Mouse (Mus musculus) urinary bladder, postnatal 10 days (tissue): ENCODE measurements at regions not wholly inside any gene's neighbourhood (a gene's known extent, or its start where the extent isn't known, plus 50 kb on each side); places are given as distances from the start of the nearest gene placed in this dataset.

ENCODE experiments used
- DNase-seq: peaks from one replicate; pipeline ENCODE4 v3.0.0; 2022; ENCODE audit warnings: low spot score

GRCm38 (mm10) chr2:146625166-146625751 lies 113.1 kb upstream of the Ralgapa2 start:
- no peak for DNase-seq

GRCm38 (mm10) chr2:146626531-146626930 lies 114.4 kb upstream of the Ralgapa2 start:
- no peak for DNase-seq

GRCm38 (mm10) chr2:146630179-146630578 lies 118.0 kb upstream of the Ralgapa2 start:
- DNase-seq, result no peak

GRCm38 (mm10) chr2:146631098-146631497 lies 119.0 kb upstream of the Ralgapa2 start:
- no peak for DNase-seq

GRCm38 (mm10) chr2:146633329-146634070 lies 121.4 kb upstream of the Ralgapa2 start:
- no peak for DNase-seq

- no peak for DNase-seq
Measured at GRCm38 (mm10) chr2:146637573-146637972, 125.4 kb upstream of the Ralgapa2 start.

GRCm38 (mm10) chr2:146646237-146646972 lies 134.3 kb upstream of the Ralgapa2 start:
- no peak for DNase-seq

- DNase-seq, result no peak
Measured at GRCm38 (mm10) chr2:146646973-146647282, 134.8 kb upstream of the Ralgapa2 start.

GRCm38 (mm10) chr2:146661346-146661745 lies 149.2 kb upstream of the Ralgapa2 start:
- DNase-seq, result no peak

- no peak for DNase-seq
Measured at GRCm38 (mm10) chr2:146672761-146673160, 160.6 kb upstream of the Ralgapa2 start.

- no peak for DNase-seq
Measured at GRCm38 (mm10) chr2:146681979-146682378, 169.8 kb upstream of the Ralgapa2 start.

GRCm38 (mm10) chr2:146685854-146686507 lies 169.7 kb upstream of the Kiz start:
- DNase-seq, result no peak

- DNase-seq, result no peak
Measured at GRCm38 (mm10) chr2:146688544-146688943, 167.1 kb upstream of the Kiz start.

GRCm38 (mm10) chr2:146693484-146693883 lies 162.2 kb upstream of the Kiz start:
- DNase-seq, result no peak

- DNase-seq, result no peak
Measured at GRCm38 (mm10) chr2:146694041-146694440, 161.6 kb upstream of the Kiz start.

- no peak for DNase-seq
Measured at GRCm38 (mm10) chr2:146696277-146696676, 159.4 kb upstream of the Kiz start.

- DNase-seq, result no peak
Measured at GRCm38 (mm10) chr2:146696727-146697126, 158.9 kb upstream of the Kiz start.

GRCm38 (mm10) chr2:146710676-146711075 lies 145.0 kb upstream of the Kiz start:
- DNase-seq, result no peak

- DNase-seq, result no peak
Measured at GRCm38 (mm10) chr2:146721184-146721715, 134.4 kb upstream of the Kiz start.

- DNase-seq, result no peak
Measured at GRCm38 (mm10) chr2:146722351-146723025, 133.2 kb upstream of the Kiz start.

- DNase-seq, result no peak
Measured at GRCm38 (mm10) chr2:146723172-146723571, 132.5 kb upstream of the Kiz start.

GRCm38 (mm10) chr2:146723671-146724070 lies 132.0 kb upstream of the Kiz start:
- no peak for DNase-seq
